Mouse (Mus musculus): ENCODE measurements around the gene Lmod1. TPM values are rescaled to one million over a fixed set of nuclear protein-coding genes. Genes with fewer than 3 reads are reported as not detected.

Gene Lmod1
- polyA plus RNA-seq, 1 experiment from 2014 or later = 3.1 TPM

- Histone ChIP-seq H3K9ac (no peak overlapping the region), H3K27me3 (ENCODE audit: insufficient read depth, low read length) (no peaks in the 10 kb centered on the region), H3K4me2 (no peak overlapping the region), H3K27ac (ENCODE audit: low read depth) (no peak overlapping the region), H3K9me3 (ENCODE audit: low read depth, low read length) (0 out of 2 replicates have a peak, but pooled peaks cover 2% of the 10 kb centered on the region), H3K36me3 (ENCODE audit: insufficient read depth) (no peaks in the 10 kb centered on the region), H3K4me1 (ENCODE audit: insufficient read depth) (no peaks in the 10 kb centered on the region), H3K4me3 (ENCODE audit: low read depth, low read length) (no peak overlapping the region)
- WGBS = 83% methylated on average over 4 of the region's 4 CpGs
- DNase-seq = no peak
- no peak for ATAC-seq (ENCODE audit: insufficient read depth)
- TF ChIP-seq CTCF (IDR thresholded peaks at IDR 0.05; ENCODE audit: low read depth) = no peak
Measured at GRCm38 (mm10) chr1:135361491-135361890, 36.9 kb downstream of the Lmod1 start.

- no peaks in the 10 kb centered on the region for H3K36me3 ChIP-seq (ENCODE audit: insufficient read depth)
- no peak for ATAC-seq (ENCODE audit: insufficient read depth)
- no peaks in the 10 kb centered on the region for H3K4me1 ChIP-seq (ENCODE audit: insufficient read depth)
- 0 out of 2 replicates have a peak, but pooled peaks cover 2% of the 10 kb centered on the region for H3K9me3 ChIP-seq (ENCODE audit: low read depth, low read length)
- TF ChIP-seq CTCF (IDR thresholded peaks at IDR 0.05; ENCODE audit: low read depth) = peak; percentile 25; the same call in 1 of the 2 replicates
- H3K4me3 ChIP-seq (ENCODE audit: low read depth, low read length) = no peak overlapping the region
- no peaks in the 10 kb centered on the region for H3K27me3 ChIP-seq (ENCODE audit: insufficient read depth, low read length)
- H3K27ac ChIP-seq (ENCODE audit: low read depth) = no peak overlapping the region
- no peak overlapping the region for H3K4me2 ChIP-seq
- no peak for DNase-seq
- no peak overlapping the region for H3K9ac ChIP-seq
Measured at GRCm38 (mm10) chr1:135362115-135362514, 37.5 kb downstream of the Lmod1 start.

GRCm38 (mm10) chr1:135363446-135363845, 38.8 kb downstream of the Lmod1 start:
- no peak overlapping the region for H3K27ac ChIP-seq (ENCODE audit: low read depth)
- H3K9me3 ChIP-seq (ENCODE audit: low read depth, low read length) = 0 out of 2 replicates have a peak, but pooled peaks cover 2% of the 10 kb centered on the region
- no peak for TF ChIP-seq CTCF (IDR thresholded peaks at IDR 0.05; ENCODE audit: low read depth)
- no peaks in the 10 kb centered on the region for H3K4me1 ChIP-seq (ENCODE audit: insufficient read depth)
- no peaks in the 10 kb centered on the region for H3K36me3 ChIP-seq (ENCODE audit: insufficient read depth)
- no peak overlapping the region for H3K4me3 ChIP-seq (ENCODE audit: low read depth, low read length)
- H3K27me3 ChIP-seq (ENCODE audit: insufficient read depth, low read length) = no peaks in the 10 kb centered on the region
- DNase-seq (peak; percentile 45), ATAC-seq (ENCODE audit: insufficient read depth) (no peak)
- WGBS = 40% methylated on average over 8 of the region's 8 CpGs
- no peak overlapping the region for H3K9ac ChIP-seq
- no peak overlapping the region for H3K4me2 ChIP-seq

- DNase-seq = no peak
- no peak overlapping the region for H3K27ac ChIP-seq (ENCODE audit: low read depth)
- no peak overlapping the region for H3K9ac ChIP-seq
- no peaks in the 10 kb centered on the region for H3K27me3 ChIP-seq (ENCODE audit: insufficient read depth, low read length)
- no peaks in the 10 kb centered on the region for H3K36me3 ChIP-seq (ENCODE audit: insufficient read depth)
- TF ChIP-seq CTCF (IDR thresholded peaks at IDR 0.05; ENCODE audit: low read depth) = no peak
- ATAC-seq (ENCODE audit: insufficient read depth) = no peak
- no peak overlapping the region for H3K4me2 ChIP-seq
- H3K4me3 ChIP-seq (ENCODE audit: low read depth, low read length) = no peak overlapping the region
- H3K9me3 ChIP-seq (ENCODE audit: low read depth, low read length) = 0 out of 2 replicates have a peak, but pooled peaks cover 2% of the 10 kb centered on the region
- peaks cover 4% of the 10 kb centered on the region; the same call in 1 of the 2 replicates for H3K4me1 ChIP-seq (ENCODE audit: insufficient read depth)
Measured at GRCm38 (mm10) chr1:135366380-135366779, 41.8 kb downstream of the Lmod1 start.

- no peaks in the 10 kb centered on the region for H3K36me3 ChIP-seq (ENCODE audit: insufficient read depth)
- H3K4me3 ChIP-seq (ENCODE audit: low read depth, low read length) = no peak overlapping the region
- no peak for ATAC-seq (ENCODE audit: insufficient read depth)
- 70% methylated on average over 7 of the region's 7 CpGs for WGBS
- no peaks in the 10 kb centered on the region for H3K27me3 ChIP-seq (ENCODE audit: insufficient read depth, low read length)
- no peak for TF ChIP-seq CTCF (IDR thresholded peaks at IDR 0.05; ENCODE audit: low read depth)
- H3K27ac ChIP-seq (ENCODE audit: low read depth) = no peak overlapping the region
- H3K4me2 ChIP-seq = no peak overlapping the region
- H3K9ac ChIP-seq = no peak overlapping the region
- no peak for DNase-seq
- H3K9me3 ChIP-seq (ENCODE audit: low read depth, low read length) = 0 out of 2 replicates have a peak, but pooled peaks cover 1% of the 10 kb centered on the region
- H3K4me1 ChIP-seq (ENCODE audit: insufficient read depth) = peaks cover 4% of the 10 kb centered on the region; the same call in 1 of the 2 replicates
Measured at GRCm38 (mm10) chr1:135367005-135367404, 42.4 kb downstream of the Lmod1 start.

GRCm38 (mm10) chr1:135367595-135367994, 43.0 kb downstream of the Lmod1 start:
- H3K9me3 ChIP-seq (ENCODE audit: low read depth, low read length) = no peaks in the 10 kb centered on the region
- H3K27me3 ChIP-seq (ENCODE audit: insufficient read depth, low read length) = no peaks in the 10 kb centered on the region
- 0 out of 2 replicates have a peak, but pooled peaks cover 1% of the 10 kb centered on the region for H3K36me3 ChIP-seq (ENCODE audit: insufficient read depth)
- 55% methylated on average over 8 of the region's 8 CpGs for WGBS
- no peak overlapping the region for H3K9ac ChIP-seq
- peaks cover 4% of the 10 kb centered on the region; the same call in 1 of the 2 replicates for H3K4me1 ChIP-seq (ENCODE audit: insufficient read depth)
- H3K4me3 ChIP-seq (ENCODE audit: low read depth, low read length) = no peak overlapping the region
- no peak overlapping the region for H3K4me2 ChIP-seq
- no peak for TF ChIP-seq CTCF (IDR thresholded peaks at IDR 0.05; ENCODE audit: low read depth)
- DNase-seq = no peak
- ATAC-seq (ENCODE audit: insufficient read depth) = no peak
- H3K27ac ChIP-seq (ENCODE audit: low read depth) = no peak overlapping the region

- Histone ChIP-seq H3K9ac (peak overlapping the region; percentile 52), H3K9me3 (ENCODE audit: low read depth, low read length) (no peaks in the 10 kb centered on the region), H3K27me3 (ENCODE audit: insufficient read depth, low read length) (no peaks in the 10 kb centered on the region), H3K4me2 (peak overlapping the region; percentile 93), H3K27ac (ENCODE audit: low read depth) (no peak overlapping the region), H3K4me3 (ENCODE audit: low read depth, low read length) (peak overlapping the region; percentile 38), H3K4me1 (ENCODE audit: insufficient read depth) (peaks cover 4% of the 10 kb centered on the region; the same call in 1 of the 2 replicates), H3K36me3 (ENCODE audit: insufficient read depth) (0 out of 2 replicates have a peak, but pooled peaks cover 3% of the 10 kb centered on the region)
- WGBS = 2% methylated on average over 20 of the region's 20 CpGs
- TF ChIP-seq CTCF (IDR thresholded peaks at IDR 0.05; ENCODE audit: low read depth) = peak; percentile 90
- DNase-seq = peak; percentile 97
- peak; percentile 60 for ATAC-seq (ENCODE audit: insufficient read depth)
Measured at GRCm38 (mm10) chr1:135368245-135368644, 43.6 kb downstream of the Lmod1 start.
